ENCODE assay signal across 26 mouse cellular contexts in the genomic region with DNA sequence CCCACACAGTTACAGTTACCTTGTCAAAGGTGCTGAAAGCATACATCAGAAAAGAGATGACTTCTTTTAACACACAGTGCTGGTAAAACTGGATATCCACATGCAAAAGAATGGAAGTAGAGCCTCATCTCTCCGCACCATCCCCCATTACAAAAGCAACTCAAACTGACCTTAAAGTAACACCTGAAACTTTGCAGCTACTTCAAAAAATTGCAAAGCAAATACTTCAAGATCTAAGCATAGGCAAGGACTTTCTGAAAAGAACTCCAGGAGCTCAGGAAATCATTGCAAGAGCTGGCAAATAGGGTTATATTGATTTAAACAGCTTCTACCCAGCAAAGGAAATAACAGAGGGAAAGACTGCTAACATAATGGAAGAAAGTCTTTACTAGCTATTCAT. TPM values are rescaled to one million over a fixed set of nuclear protein-coding genes. Genes with fewer than 3 reads are reported as not detected.
A peak's percentile ranks its signal among the peaks of the same experiment; 100 is the strongest.
DNase-seq lines count a peak whose midpoint lies in the region; ATAC-seq and TF ChIP-seq lines count a peak whose summit lies in the region.
"Had no signal": no experiment of that assay in that cellular context is flagged by ENCODE, and none has a peak within 500 bp of the region (broad histone marks: within the 10 kb centered on the region; RNA-seq: fewer than 3 reads in every experiment).

No protein-coding gene starts in this region.

- H3K4me2 ChIP-seq in lung, embryonic 14.5 days = no peak overlapping the region
- H3K4me2 ChIP-seq in lung, embryonic 16.5 days (ENCODE audit: low read depth, low read length) = no peak overlapping the region
- H3K4me2 ChIP-seq in hindbrain, postnatal 0 days (ENCODE audit: low read depth, low read length) = no peak overlapping the region
- no peak overlapping the region for H3K4me2 ChIP-seq in intestine, embryonic 16.5 days (ENCODE audit: low read depth, low read length)
- H3K4me2 ChIP-seq: embryonic facial prominence, embryonic 13.5 days; embryonic facial prominence, embryonic 15.5 days; forebrain, embryonic 12.5 days had no signal

- peak overlapping the region; percentile 25; the same call in 1 of the 2 replicates for H3K27ac ChIP-seq in lung, embryonic 14.5 days (ENCODE audit: low read depth)
- peak overlapping the region; percentile 63; the same call in 1 of the 2 replicates for H3K27ac ChIP-seq in lung, embryonic 16.5 days (ENCODE audit: low read length)
- H3K27ac ChIP-seq in hindbrain, postnatal 0 days = no peak overlapping the region
- no peak overlapping the region for H3K27ac ChIP-seq in intestine, embryonic 16.5 days (ENCODE audit: low read length)
- H3K27ac ChIP-seq: embryonic facial prominence, embryonic 13.5 days; embryonic facial prominence, embryonic 15.5 days; forebrain, embryonic 10.5 days; forebrain, embryonic 12.5 days had no signal

- no peak for TF ChIP-seq CTCF in lung, embryonic 14.5 days (IDR thresholded peaks at IDR 0.05; ENCODE audit: low read depth)
- no peak for TF ChIP-seq CTCF in hindbrain, postnatal 0 days (IDR thresholded peaks at IDR 0.05; ENCODE audit: low read depth)

- H3K36me3 ChIP-seq in lung, embryonic 14.5 days (ENCODE audit: insufficient read depth) = no peaks in the 10 kb centered on the region
- H3K36me3 ChIP-seq in lung, embryonic 16.5 days (ENCODE audit: control insufficient read depth, insufficient read depth, low read length) = no peaks in the 10 kb centered on the region; the same call in 1 of the 2 replicates
- H3K36me3 ChIP-seq in hindbrain, postnatal 0 days (ENCODE audit: insufficient read depth, low read length) = no peaks in the 10 kb centered on the region
- H3K36me3 ChIP-seq in intestine, embryonic 16.5 days (ENCODE audit: control insufficient read depth, insufficient read depth, low read length) = no peaks in the 10 kb centered on the region
- H3K36me3 ChIP-seq: embryonic facial prominence, embryonic 13.5 days; embryonic facial prominence, embryonic 15.5 days; forebrain, embryonic 10.5 days; forebrain, embryonic 12.5 days had no signal

- no peak; the same call in 1 of the 2 replicates for ATAC-seq in lung, embryonic 14.5 days (ENCODE audit: insufficient read depth)
- peak; percentile 66 for ATAC-seq in lung, embryonic 16.5 days (ENCODE audit: low read depth)
- no peak for ATAC-seq in hindbrain, postnatal 0 days
- no peak for ATAC-seq in intestine, embryonic 16.5 days
- ATAC-seq: forebrain, embryonic 14.5 days had no signal

- 68% methylated on average over 1 of the region's 1 CpGs for WGBS in lung, embryonic 14.5 days
- 60% methylated on average over 1 of the region's 1 CpGs for WGBS in lung, embryonic 16.5 days
- whole genome bisulfite sequencing in hindbrain, postnatal 0 days = 97% methylated on average over 1 of the region's 1 CpGs
- 87% methylated on average over 1 of the region's 1 CpGs for WGBS in intestine, embryonic 16.5 days

- no peak overlapping the region for H3K9ac ChIP-seq in lung, embryonic 14.5 days
- no peak overlapping the region for H3K9ac ChIP-seq in lung, embryonic 16.5 days (ENCODE audit: low read length)
- H3K9ac ChIP-seq in hindbrain, postnatal 0 days (replicated peaks; ENCODE audit: low read length) = no peak overlapping the region
- no peak overlapping the region for H3K9ac ChIP-seq in intestine, embryonic 16.5 days (ENCODE audit: low read depth, low read length)
- H3K9ac ChIP-seq: embryonic facial prominence, embryonic 13.5 days; embryonic facial prominence, embryonic 15.5 days; forebrain, embryonic 12.5 days had no signal

- H3K4me1 ChIP-seq in lung, embryonic 14.5 days (ENCODE audit: insufficient read depth) = no peaks in the 10 kb centered on the region
- no peaks in the 10 kb centered on the region for H3K4me1 ChIP-seq in lung, embryonic 16.5 days (replicated peaks; ENCODE audit: control insufficient read depth, insufficient read depth, low read length)
- H3K4me1 ChIP-seq in hindbrain, postnatal 0 days (ENCODE audit: insufficient read depth, low read length) = no peaks in the 10 kb centered on the region
- no peaks in the 10 kb centered on the region for H3K4me1 ChIP-seq in intestine, embryonic 16.5 days (ENCODE audit: control insufficient read depth, insufficient read depth, low read length)
- H3K4me1 ChIP-seq: embryonic facial prominence, embryonic 15.5 days; forebrain, embryonic 10.5 days; forebrain, embryonic 12.5 days had no signal

- peak; percentile 58 for DNase-seq in lung, embryonic 14.5 days
- DNase-seq in lung, postnatal 14 days = no peak
- no peak for DNase-seq in lung, postnatal 4 days
- peak; percentile 58 for DNase-seq in lung, postnatal 25 days (ENCODE audit: low spot score)
- DNase-seq in hindbrain, postnatal 0 days (ENCODE audit: low spot score) = no peak
- DNase-seq: adrenal gland, adult 2 months; adrenal gland, postnatal 10 days; adrenal gland, postnatal 25 days; B cell, adult 2 months; cerebellum, adult 11 months; cerebellum, adult 18-20 months; cerebellum, adult 8-10 months; cerebellum, adult 9-11 months; cerebellum, postnatal 14 days; cerebellum, postnatal 36 days; embryo, embryonic 11 days had no signal

- no peaks in the 10 kb centered on the region for H3K9me3 ChIP-seq in lung, embryonic 14.5 days (ENCODE audit: low read depth, low read length)
- H3K9me3 ChIP-seq in lung, embryonic 16.5 days (ENCODE audit: control insufficient read depth, low read length) = no peaks in the 10 kb centered on the region
- H3K9me3 ChIP-seq in hindbrain, postnatal 0 days (ENCODE audit: low read length) = no peaks in the 10 kb centered on the region
- H3K9me3 ChIP-seq in intestine, embryonic 16.5 days (ENCODE audit: control insufficient read depth, low read length) = no peaks in the 10 kb centered on the region
- H3K9me3 ChIP-seq: embryonic facial prominence, embryonic 13.5 days; embryonic facial prominence, embryonic 15.5 days; forebrain, embryonic 10.5 days; forebrain, embryonic 12.5 days had no signal

- no peak overlapping the region for H3K4me3 ChIP-seq in lung, embryonic 14.5 days (ENCODE audit: low read depth, low read length)
- H3K4me3 ChIP-seq in lung, embryonic 16.5 days (ENCODE audit: low read length) = no peak overlapping the region
- H3K4me3 ChIP-seq in hindbrain, postnatal 0 days (ENCODE audit: low read length) = no peak overlapping the region
- no peak overlapping the region for H3K4me3 ChIP-seq in intestine, embryonic 16.5 days (ENCODE audit: low read length)
- H3K4me3 ChIP-seq: embryonic facial prominence, embryonic 13.5 days; embryonic facial prominence, embryonic 15.5 days; erythroblast, embryonic 14.5 days; forebrain, embryonic 10.5 days; forebrain, embryonic 12.5 days had no signal

- no peaks in the 10 kb centered on the region for H3K27me3 ChIP-seq in lung, embryonic 14.5 days (ENCODE audit: insufficient read depth, low read length)
- H3K27me3 ChIP-seq in lung, embryonic 16.5 days (ENCODE audit: control insufficient read depth, insufficient read depth, low read depth, low read length) = no peaks in the 10 kb centered on the region
- H3K27me3 ChIP-seq in hindbrain, postnatal 0 days (ENCODE audit: insufficient read depth, low read length) = no peaks in the 10 kb centered on the region
- H3K27me3 ChIP-seq in intestine, embryonic 16.5 days (replicated peaks; ENCODE audit: control insufficient read depth, insufficient read depth, low read length) = no peaks in the 10 kb centered on the region
- H3K27me3 ChIP-seq: embryonic facial prominence, embryonic 13.5 days; embryonic facial prominence, embryonic 15.5 days; forebrain, embryonic 12.5 days had no signal

RNA-seq across cellular contexts. Expression of gene Gm2115, which starts 31.7 kb away (rescaled TPM):
- 6.3 and 6.8 TPM in 2 replicates for polyA plus RNA-seq in lung, embryonic 14.5 days (2014; fragmentation: Nextera tagmentation; extraction: Ambion mirVana)
- polyA plus RNA-seq in lung, embryonic 16.5 days (2015; fragmentation: Nextera tagmentation; extraction: Ambion mirVana) = 3.4 and 3.9 TPM in 2 replicates
- total RNA-seq in hindbrain, postnatal 0 days (2014; rRNA removed) = 1.9 and 3.6 TPM in 2 replicates
- 1.7 TPM in 2 replicates for polyA plus RNA-seq in hindbrain, postnatal 0 days (2015; fragmentation: Nextera tagmentation; extraction: Ambion mirVana)
- 1.2 and 1.4 TPM in 2 replicates for polyA plus RNA-seq in intestine, embryonic 16.5 days (2015; fragmentation: Nextera tagmentation; extraction: Ambion mirVana)
- total RNA-seq: common myeloid progenitor, adult 5-6 weeks; MEL had no signal
- polyA plus RNA-seq: erythroblast, embryonic 14.5 days had no signal

RNA-seq across cellular contexts. Expression of gene Fah, which starts 46.0 kb away (rescaled TPM):
- 10.7 and 12.0 TPM in 2 replicates for polyA plus RNA-seq in lung, embryonic 14.5 days (2014; fragmentation: Nextera tagmentation; extraction: Ambion mirVana)
- polyA plus RNA-seq in lung, embryonic 16.5 days (2015; fragmentation: Nextera tagmentation; extraction: Ambion mirVana) = 13.5 and 14.0 TPM in 2 replicates
- 17.6 and 20.8 TPM in 2 replicates for total RNA-seq in hindbrain, postnatal 0 days (2014; rRNA removed)
- polyA plus RNA-seq in hindbrain, postnatal 0 days (2015; fragmentation: Nextera tagmentation; extraction: Ambion mirVana) = 14.3 and 14.9 TPM in 2 replicates
- 17.3 and 17.7 TPM in 2 replicates for polyA plus RNA-seq in intestine, embryonic 16.5 days (2015; fragmentation: Nextera tagmentation; extraction: Ambion mirVana)
- total RNA-seq: MEL had no signal

Comparison
In these comparisons a context has a peak if more than half of its experiments do, and no peak if none do; other contexts are left out.
1. DNase-seq: peak in lung, embryonic 14.5 days (single experiment) and lung, postnatal 25 days (single experiment); none in lung, postnatal 14 days (single experiment), lung, postnatal 4 days (0 of 2) and hindbrain, postnatal 0 days (single experiment).
2. H3K27ac ChIP-seq: peak in lung, embryonic 14.5 days (single experiment) and lung, embryonic 16.5 days (single experiment); none in hindbrain, postnatal 0 days (single experiment) and intestine, embryonic 16.5 days (single experiment).